Mouse (Mus musculus) left cerebral cortex, adult 8-10 months (tissue): ENCODE data around the gene Samd4b. TPM values are rescaled to one million over a fixed set of nuclear protein-coding genes. Genes with fewer than 3 reads are reported as not detected.

Experiments
- DNase-seq, 2 experiments: peaks; one replicate each; pipeline ENCODE4 v3.0.0; 2022; ENCODE audit warnings: low spot score in 2 of 2
- total RNA-seq, 4 experiments: library from RNA; stranded (reverse); gene quantifications; 2 replicates each; pipeline ENCODE4 v1.2.4; 2022

Gene Samd4b
- total RNA-seq, 4 experiments from 2014 or later: 58.2 to 70.1 (median 61.7) TPM

DNA sequence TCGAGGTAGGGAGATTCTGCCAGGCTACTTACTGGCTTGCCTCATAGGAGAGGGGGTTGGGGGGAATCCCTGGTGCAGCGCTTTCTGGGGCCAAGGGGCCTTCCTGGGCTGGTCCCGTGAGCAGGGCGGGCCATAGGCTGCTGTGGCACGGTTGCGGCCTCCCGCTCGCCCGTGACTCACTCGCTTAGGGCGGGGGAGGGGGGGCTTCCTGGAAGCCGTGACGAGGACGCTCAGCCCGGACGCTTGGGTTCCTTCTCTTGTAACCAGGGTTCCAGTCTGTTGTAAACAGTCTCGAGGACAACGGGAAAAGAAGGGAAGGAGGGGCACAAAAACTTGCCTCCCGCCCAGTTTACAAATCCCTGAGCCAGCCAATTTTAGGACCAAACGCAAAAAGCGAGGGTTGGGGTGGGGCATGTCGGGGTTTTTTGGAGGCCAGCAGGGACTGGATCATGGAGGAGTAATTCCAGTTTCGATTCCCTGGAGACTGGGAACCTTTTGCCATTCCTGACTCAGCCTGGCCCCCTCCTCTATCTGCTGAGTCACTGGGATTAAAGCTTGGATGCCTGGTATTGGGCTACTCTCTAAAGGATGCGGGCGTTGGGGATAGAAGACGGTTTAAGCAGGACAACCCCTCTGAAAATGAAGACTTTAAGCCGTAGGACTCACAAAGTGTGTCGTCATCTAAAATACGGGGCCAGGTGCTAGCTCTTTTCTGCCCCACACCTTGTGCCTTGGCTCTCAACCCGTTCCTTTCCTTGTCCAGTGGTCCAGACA is 216.7 kb downstream of the Samd4b start:
- no peak for DNase-seq

DNA sequence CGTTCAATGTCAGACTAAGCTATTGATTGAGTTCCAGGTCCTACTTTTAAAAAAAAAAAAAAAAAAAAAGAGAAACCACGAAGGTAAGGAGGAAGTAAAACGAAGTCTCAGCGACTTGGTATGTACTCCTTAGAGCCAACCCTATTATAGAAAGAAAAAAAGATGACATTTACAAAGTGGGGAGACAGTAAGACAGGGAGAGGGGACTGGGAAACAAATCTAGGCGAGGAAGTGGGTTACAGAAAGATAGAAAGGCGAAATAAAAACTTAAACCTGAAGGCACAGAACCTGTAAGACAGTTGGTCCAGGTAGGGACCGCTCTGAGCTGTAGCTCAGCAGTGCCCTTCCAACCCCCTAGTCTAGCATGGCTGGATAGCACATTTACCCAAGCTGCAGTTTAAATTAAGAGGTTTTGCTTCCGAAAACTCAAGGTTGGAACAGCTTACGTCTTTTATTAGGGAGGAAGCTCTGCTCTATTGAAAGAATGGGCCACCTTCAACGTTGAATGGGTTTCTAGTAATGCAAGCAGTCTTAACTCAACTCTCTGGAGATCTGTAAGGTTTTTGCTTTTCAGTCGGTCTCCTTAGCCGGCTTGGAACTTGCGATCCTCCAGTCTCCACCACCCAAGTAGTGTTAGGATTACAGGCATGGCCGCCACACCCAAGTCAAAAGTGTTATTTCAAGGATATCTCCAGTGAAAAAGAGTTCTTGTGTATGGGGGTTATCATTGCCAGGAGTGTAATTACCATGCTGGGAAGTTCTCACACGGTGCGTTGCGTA is 217.5 kb downstream of the Samd4b start, which contains the start of gene Zfp36:
Gene Zfp36 (minus strand): TSS at position 17 of the 780 bp plus-strand sequence.
- DNase-seq: no peak

DNA sequence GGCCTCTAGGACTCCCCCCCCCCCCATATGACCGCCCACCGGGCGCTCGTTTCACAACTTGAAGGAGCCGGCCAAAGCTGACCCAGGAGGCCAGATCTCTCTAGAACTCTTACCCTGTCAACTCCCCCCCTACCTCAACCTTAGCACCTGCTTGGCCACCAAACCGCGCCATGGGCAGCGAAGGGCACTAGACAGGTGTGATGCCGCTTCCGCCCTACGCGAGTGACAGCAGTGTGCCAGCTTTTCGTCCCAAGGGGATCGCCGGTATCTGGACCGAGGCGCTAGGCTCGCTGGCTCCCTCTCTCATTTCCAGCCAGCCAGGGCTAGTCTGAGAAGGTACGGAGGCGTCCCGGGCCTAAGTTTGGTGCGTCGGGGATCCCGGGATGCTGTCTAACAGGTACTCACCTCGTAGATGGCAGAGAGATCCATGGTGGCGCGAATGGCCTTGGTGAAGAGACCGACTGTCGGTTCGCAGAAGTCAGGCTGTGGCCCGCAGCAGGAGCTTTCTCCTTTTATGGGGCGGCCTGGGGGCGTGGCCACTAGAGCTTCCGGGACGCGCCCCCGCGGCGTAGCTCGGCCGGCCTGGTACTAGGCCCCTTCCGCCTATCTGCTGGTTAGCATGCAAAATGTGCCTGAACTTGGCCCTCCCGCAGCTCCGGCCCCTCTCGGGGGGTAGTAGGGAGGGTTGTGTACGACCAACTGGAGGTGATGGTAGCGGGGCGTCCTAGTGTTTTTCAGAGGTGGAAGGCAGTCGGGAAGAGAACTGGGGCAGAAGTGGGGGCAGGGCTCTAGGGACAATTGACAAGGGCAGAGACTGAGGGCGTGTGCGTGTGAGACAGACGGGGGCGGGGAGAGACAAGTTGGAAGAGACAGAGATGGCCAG is 218.9 kb downstream of the Samd4b start:
- peak; percentile 69 to 77 for DNase-seq

DNA sequence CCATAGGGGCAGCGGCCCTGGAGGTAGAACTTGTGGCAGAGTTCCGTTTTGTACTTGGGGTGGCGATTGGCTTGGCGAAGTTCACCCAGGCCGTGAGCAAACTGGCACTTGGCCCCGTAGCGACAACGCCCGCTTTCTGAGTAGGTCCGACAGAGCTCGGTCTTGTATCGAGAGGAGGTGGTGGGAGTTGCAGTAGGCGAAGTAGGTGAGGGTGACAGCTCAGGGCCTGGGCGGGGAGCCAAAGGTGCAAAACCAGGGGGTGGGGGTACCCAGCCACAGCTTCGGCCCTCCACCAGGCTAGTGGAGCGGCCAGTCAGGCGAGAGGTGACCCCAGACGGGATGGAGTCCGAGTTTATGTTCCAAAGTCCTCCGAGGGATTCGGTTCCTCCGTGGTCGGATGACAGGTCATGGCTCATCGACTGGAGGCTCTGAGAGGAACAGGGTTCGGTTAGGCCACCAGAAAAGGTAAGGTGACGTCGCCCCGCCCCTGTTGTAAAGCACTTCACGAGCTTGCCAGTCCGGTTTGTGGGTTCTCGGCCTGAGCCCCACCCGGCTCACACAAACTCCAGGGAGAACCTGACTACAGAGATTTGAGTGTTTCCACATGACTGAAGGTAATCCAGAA is 219.8 kb downstream of the Samd4b start:
- no peak for DNase-seq

DNA sequence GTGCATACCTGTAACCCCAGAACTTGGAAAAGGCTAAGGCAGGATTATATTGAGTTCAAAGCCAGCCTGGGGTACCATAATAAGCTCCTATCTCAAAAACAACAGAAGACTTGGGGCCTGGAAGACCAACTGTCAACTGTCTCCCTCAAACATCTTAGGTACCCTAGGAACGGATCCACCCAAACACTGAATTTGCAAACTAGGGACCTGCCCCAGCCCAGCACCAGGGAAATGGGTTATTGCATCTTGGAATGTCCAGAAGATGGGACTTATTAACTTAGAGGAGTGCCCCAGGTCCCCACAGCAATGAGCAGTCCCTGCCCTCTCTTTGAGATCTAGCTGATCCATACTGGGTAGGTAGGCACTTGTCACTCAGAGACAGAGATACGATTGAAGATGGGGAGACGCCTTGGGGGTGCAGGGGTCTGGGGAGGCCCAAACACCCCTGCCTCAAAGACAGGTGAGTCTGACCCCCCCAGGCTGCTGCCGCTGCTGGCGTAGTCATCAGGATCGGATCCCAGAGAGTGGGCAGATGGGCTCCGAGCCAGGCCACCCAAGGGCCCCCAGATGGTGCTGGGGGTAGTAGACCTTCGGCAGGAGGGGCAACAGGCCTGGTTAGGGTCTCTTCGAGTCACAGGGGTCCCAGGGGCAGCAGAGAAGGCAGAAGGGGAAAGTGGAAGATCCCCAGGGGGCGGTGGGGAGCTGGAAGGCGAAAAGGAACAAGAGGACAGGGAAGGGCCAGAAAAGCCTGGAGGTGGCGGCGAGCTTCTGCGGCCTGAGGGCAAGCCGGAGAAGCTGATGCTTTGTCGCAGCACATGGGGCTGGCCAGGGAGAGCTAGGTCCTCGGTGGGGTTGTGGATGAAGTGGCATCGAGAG is 220.5 kb downstream of the Samd4b start:
- no peak for DNase-seq

DNA sequence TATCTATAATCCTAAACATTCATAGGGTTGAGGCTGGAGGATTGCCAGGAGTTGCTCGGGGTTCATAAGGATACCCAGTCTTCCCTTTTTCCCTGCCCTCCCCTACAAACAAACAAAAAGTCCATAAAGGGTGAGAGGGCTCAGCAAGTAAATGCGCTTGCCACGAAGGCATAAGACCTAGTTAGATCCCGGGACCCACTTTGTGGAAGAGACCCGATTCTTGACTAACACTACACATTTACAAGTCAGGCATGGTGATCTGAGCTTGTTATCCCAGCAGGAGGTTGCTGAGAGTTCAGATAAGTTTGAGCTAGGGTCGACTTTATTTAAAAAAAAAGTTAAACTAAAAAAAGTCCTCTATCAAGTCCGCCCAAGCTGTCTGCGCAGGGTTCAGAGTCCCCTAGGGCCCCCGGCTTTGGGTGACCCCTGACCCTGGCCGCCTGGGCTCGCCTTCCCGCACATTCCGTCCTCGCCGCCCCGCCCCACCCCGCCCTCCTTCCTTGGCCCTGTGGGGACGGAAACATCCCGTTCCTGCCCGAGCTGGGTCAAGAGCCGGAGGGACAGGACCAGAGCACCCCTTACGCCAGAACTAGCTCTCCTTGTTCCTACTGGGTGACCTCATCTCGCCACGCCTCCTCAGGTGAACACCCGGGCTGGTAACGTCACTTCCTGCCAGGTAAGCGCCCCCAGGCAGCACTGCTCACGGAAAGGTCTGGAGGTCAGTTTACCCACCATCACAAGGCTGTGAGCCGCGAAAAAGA is 221.8 kb downstream of the Samd4b start:
- no peak for DNase-seq

DNA sequence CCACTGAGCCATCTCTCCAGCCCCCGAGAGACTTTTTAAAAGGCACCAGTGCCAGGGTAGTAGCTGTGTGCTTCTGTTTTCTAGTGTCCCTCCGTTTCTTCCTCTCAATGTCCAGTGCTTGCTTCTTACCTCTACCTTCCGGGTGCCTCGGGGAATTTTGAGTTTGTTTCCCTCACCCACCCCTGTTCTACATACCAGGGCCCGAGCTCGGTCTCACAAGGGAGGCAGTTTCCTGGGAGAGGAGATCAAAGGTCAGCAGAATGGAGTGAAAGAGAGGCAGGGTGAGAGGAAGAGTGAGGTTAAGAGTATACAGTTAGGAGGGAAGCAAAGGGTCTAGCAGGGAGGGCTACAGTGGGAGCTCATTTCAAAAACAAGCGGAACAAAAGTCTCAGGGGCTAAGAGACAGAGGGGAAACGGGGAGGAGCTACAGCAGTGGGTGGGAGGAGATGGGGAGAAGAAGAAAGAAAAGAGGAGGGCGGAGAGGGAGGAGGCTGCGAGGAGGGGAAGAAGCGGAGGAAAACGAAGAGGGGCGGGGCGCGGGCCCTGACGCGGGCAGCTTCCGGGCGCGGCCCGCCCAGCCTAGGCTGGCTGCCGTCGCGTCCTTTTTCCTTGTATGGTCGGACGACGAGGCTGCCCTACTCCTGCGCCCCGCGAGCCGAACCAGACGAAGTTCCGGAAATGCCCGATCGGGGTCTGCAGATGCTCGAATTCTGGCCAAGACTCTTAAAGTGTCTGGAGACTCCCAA is 222.6 kb downstream of the Samd4b start:
- DNase-seq: peak in 1 of 2 experiments; percentile 71

DNA sequence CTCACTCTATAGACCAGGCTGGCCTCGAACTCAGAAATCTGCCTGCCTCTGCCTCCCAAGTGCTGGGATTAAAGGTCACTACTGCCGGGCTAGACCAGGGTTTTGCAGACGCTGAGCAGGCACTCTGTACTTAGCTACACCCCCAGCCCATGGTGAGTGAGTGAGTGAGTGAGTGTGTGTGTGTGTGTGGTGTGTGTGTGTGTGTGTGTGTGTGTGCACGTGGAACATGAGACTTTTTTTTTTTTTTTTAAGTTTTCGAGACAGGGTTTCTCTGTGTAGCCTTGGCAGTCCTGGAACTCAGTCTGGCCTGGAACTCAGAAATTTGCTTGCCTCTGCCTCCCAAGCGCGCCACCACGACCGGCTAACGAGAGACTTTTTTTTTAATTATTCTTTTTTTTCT is 223.3 kb downstream of the Samd4b start:
- no peak for DNase-seq

DNA sequence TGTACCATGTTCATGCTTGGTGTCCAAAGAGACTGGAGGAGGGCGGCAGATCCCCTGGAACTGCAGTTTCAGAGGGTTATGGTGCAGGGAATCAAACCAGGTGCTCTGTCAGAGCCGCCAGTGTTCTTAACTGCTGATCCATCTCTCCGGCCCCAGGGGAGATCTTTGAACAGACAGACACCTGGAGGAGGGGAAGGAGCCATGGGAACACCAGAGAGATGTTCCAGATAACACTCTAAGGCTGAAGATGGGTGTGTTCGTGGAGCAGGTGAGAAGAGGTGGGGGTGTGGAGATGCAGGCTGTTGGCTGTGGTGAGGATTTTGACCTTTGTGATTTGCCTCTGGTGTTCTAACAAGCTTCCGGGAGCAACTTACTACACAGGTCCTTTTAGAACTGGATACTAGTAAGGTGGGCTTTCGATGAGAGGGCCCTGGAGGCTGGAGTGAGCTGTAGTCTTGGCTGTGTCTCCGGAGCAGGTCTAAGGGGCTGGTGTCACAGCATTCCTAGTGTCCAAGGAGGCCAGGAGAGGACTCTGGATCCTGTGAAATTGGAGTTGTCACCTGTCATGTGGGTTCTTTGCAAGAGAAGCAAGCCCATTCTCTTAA is 224.0 kb downstream of the Samd4b start:
- no peak for DNase-seq

DNA sequence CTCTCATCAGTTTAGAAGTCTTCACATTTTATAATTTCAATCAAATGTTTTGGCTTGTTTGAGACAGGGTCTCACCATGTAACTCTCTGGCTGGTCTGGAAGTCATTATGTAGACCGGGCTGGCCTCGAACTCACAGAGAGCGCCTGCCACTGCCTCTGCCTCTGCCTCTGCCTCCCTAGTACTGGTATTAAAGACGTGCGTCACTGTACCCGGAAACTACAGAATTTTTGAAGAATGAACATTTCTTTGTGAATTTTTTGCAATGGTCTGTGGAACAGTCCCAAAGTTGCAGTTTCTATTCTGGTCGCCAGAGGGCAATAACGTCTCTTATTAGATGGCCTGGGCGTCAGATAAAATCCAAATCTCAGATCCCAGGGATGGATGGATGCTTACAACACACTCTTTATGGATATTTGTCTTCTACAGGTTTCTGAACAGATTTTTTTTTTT is 224.8 kb downstream of the Samd4b start:
- DNase-seq: peak; percentile 53 to 64

DNA sequence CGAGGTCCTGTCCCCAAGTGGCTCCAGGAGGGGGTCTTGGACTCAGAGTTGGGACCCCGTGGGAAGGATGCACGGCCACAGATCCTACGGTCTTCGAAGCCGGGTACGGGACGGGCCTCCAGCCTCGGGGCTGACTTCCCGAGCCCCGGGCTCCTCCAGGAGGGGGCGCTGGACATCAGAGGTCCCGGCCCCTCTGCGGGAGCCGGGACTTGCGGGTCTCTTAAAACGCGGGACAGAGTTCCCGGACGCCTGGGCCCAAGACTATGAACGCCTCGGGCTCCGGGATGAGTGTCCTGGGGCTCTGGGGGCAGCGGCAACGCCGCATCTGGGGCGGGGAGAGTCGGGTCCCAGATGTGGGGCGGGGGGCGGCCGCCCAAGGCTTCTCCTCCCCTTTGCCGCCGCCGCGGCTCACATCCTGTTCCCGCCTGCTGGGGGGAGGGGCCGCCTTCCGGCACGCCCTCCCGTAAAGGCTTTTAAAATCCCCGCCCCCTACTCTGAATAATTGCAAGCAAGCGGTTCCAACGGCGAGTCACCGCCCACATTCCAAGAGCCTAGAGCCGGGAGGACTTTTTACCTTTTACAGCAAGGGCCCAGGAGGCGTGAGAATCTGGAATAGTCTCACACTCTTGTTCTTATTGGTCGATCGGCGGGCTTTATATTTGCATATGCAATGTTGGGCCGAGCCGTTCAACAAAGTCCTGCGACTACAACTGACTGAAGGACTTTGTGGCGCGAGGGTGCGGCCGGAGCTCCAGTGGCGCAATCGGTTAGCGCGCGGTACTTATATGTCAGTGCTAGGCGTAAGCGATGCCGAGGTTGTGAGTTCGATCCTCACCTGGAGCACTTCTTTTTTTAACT is 225.5 kb downstream of the Samd4b start, which contains the start of gene Plekhg2:
Gene Plekhg2 (minus strand): TSS at position 349 of the 858 bp plus-strand sequence.
- peak; percentile 93 to 98 for DNase-seq

DNA sequence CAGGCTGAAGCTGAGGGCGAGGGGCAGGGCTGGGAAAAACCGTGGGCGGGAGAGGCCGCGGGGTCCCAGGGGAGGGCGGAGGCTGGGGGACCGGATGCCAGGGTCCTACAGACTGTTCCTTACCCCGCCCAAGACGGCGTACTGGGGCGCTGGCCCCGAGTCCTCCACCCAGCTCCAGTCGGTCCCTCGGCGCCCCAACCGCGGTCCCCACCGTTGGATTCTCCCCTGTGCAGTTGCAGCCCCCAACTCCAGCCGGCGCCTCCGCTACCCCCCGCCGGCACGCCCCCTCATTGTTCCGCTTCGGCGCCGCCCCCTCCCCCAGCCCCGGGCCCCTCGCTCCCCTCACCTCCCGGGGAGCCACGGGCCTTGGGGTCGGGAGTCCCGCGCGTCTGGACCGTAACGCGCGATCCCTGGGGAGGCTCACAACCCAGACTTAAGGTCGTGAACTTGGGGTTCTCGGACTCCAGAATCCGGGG is 226.4 kb downstream of the Samd4b start:
- peak in 1 of 2 experiments; percentile 30 for DNase-seq

DNA sequence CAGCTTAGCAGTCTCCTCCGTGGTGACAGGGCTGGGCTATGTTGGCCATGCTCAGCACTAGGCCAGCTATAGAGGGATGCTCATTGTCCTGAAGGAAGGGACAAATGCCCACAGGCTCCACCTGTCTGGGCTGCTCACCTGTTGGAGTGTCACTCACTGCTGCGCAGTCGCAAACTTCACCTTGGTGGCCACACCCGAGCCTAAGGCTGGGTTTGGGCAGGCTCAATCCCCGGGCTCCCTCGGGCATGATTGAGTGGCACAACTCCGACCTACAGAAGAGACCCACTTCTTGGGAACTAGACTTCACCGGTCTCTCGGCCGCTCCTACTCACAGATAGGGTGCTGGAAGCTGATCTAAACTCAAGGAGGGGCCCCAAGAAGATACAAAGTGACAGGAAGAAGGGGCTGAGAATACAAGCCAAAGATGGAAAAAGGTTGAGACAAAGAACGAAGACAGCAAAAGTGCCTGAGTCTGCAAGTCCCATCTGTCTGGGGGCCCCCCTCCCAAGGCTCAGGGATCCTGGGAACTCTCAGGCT is 226.9 kb downstream of the Samd4b start:
- no peak for DNase-seq

DNA sequence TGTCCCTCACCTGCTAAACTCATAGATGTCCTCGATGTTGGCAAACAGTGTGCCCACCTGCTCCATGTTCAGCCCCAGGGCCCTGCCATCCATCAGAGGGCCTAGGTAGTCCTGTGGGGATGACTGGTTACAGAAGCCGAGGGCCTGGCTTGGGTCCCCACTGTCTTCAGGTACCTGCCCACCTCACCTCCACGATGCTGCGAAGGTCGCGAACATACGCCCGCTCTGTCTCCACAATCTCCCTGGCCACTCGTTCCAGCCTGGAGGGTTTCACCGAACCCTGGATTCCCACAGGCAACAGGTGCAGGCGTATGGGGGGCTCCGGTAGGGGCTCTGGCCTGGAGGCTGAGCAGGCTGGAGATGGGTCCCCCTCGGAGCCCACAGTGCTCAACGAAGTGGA is 227.9 kb downstream of the Samd4b start:
- DNase-seq: no peak

DNA sequence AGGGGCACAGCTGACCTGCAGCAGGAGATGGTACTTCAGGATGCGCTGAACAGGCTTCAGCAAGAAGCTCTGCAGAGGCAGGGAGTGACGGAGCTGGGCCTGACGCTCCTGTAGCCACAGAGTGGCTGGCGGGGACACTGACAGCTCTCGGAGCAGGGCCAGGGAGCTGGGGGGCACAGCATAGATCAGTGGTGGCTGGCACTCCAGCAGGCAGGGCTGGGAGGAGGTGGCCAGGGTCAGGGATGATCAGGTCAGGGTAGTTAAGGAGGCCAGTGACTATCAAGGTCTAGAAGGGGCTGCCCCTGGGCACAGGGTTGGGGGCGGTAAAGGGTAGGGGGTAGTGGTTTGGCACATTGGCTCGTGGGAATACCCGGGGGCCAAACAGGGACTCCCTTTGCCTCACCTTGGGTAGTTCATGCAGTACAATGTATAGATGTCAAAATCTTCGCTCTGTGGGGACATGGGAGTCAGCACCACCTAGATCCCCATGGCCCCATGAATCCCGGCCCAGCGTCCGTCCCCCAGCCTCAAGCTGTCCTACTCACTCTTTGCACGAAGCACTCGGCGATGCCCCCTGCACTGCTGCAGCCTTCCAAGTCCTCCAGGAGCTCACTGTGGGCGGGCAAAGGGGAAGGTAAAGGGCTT is 229.5 kb downstream of the Samd4b start:
- DNase-seq: no peak

DNA sequence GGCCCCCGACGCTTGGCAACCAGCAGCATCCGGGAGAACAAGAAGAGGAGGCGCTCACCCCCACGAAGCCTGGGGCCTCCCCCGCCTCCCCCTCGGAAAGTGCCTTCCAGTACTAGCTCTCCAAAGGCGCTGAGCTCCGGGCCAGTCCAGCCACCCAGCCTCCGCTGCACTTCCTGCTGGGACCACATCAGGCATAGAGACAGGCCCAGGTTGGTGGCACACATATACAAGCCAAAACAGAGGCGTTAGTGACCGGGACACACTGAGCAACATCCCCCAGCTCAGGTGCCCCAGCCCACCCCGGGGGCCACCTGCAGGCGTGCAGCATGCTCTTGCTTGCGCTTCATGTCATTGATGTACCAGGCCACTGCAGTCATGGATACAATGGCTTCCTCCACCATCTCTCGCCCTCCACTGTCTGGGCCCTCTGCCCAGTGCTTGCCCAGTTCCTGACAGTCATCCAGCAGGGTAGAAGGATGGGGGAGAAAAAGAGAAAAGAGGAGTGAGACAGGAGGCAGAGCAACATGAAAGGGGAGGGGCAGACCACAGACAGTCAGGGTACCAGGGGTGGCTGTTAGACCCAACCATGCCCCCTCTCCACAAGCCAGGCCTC is 230.2 kb downstream of the Samd4b start:
- DNase-seq: no peak
